Mouse (Mus musculus): ENCODE results near the gene Il27.

DNA sequence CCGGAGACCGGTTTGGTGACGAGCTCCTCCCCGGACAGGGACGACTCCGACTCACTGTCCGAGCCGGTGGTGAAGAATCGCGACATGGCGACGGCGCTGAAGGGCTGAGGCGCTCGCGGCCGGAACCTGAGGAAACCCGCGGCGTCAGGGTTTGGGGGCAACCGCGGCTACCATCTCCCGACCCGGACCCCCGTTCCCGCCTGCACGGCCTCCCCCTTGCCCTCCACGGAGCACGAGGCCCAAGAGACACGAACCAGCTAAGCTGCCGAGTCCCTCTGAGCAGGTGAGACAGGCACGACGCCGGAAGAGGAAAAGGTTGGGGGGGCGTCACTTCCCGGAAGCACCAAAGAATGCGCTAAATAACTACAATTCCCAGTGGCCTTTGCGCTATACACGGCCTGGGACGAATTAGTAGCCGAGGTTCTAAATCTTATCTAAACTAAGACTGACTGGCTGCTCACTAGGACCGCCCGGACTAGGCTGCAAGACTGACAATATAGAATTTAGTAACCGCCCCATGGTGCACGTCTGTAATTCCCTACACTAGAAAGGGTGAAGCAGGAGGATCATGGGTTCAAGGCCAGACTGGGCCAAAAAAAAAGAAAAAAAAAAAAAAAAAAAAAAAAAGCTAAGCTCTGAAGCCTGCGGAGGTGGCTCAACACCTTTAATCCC, 28.5 kb downstream of the Il27 start, which contains the start of gene Eif3c:
- no peak for TF ChIP-seq CTCF (IDR thresholded peaks at IDR 0.05)
- peak; percentile 80 for TF ChIP-seq POLR2A (IDR thresholded peaks at IDR 0.05; ENCODE audit: insufficient read depth, low read depth, low read length)

Measured in heart, adult 2 months (tissue).